Mouse (Mus musculus) thymus, adult 2 months (tissue): ENCODE results near the gene Plekhg3.

Experiments
- CTCF ChIP-seq: fragments of 200-500 bp; IDR thresholded peaks from 2 replicates; pipeline ENCODE4 v1.5.1; 2012; ENCODE audit warnings: mild to moderate bottlenecking, control low read depth, low read length, moderate library complexity, borderline replicate concordance; ENCODE audit not compliant: control insufficient read depth, poor library complexity, insufficient read depth; ENCODE audit errors: extremely low read depth
- POLR2A ChIP-seq: fragments of 200-500 bp; IDR thresholded peaks from 2 replicates; pipeline ENCODE4 v1.6.1; 2012; ENCODE audit warnings: mild to moderate bottlenecking, low read length, control low read depth, moderate library complexity; ENCODE audit not compliant: control insufficient read depth, poor library complexity, insufficient read depth; ENCODE audit errors: extremely low read depth

- no peak for TF ChIP-seq CTCF
- no peak for TF ChIP-seq POLR2A
These were observed 31.5 kb downstream of the Plekhg3 start for GRCm38 (mm10) chr12:76562196-76562595.
